Mouse (Mus musculus): ENCODE results near the gene Gjb4.

Gene Gjb4

DNA sequence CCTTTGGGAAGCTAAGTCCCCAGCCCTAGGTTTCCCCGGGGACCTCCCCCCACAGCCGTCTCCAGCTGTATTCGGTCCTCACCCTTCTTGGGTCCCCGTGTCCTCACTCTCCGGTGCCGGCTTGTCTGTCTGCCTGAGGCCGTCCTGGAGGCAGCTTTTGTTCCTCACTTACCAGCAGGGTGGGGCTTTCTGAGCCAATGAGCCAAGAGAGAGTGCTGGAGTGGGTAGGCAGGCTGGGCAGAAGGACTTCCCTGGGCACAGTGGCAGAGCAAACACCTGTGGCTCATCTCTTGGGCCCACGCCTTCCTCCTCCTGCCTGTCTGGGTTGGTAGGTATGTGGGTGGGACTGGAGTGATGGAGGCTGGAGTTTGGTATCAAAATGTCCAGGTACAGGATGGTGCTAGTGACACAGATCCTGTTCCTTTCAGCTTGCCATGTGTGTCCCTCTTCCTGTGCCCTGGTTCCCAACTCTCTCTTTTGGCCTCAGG lies at the start of gene Gjb4:
Gene Gjb4, minus strand, starts transcription at position 131 of the 488 bp plus-strand sequence.
- no peak for DNase-seq (ENCODE audit: low spot score)

DNA sequence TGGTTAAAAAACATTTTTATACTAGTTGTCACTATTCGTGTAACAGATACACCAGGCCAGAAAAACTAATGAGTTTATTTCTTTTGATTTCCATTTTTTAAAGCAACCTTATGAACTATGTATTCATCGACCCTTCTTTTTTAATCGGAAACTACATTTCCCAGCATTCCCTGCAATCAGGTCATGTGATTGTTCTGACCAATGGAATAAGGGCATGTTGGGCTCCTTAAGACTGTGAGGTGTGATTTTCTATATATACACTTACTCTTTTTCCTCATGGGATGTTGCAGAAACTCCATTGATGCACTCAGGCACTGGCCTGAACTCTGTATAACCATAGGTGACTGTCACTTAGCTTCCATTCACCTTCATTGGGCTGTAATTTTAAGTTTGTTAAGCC lies 48.7 kb upstream of the Gjb4 start:
- no peak for DNase-seq (ENCODE audit: low spot score)

DNA sequence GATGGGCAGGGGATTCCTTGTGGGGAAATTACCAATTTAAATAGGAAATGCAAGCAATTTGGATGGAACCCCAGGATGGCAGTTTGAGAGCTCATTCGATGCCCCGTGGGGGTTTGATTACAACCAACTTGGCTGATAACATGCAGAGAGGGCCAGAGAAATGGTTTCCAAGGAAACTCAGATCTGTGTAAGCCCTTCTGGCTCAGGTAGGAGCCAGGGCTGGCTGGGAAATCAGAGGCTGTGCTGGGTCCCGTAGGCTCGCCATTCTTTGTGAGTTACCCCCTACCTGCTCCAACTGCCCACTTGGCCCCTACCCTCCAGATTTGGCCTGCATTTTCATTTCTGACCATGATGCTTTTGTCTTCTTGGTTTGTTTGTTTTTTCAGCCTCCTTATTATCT lies 48.3 kb upstream of the Gjb4 start:
- no peak for DNase-seq (ENCODE audit: low spot score)

- no peak for DNase-seq (ENCODE audit: low spot score)
Observed at GRCm38 (mm10) chr4:127400165-127401145, 46.6 kb upstream of the Gjb4 start.

GRCm38 (mm10) chr4:127395591-127395990 lies 41.7 kb upstream of the Gjb4 start:
- no peak for DNase-seq (ENCODE audit: low spot score)

DNA sequence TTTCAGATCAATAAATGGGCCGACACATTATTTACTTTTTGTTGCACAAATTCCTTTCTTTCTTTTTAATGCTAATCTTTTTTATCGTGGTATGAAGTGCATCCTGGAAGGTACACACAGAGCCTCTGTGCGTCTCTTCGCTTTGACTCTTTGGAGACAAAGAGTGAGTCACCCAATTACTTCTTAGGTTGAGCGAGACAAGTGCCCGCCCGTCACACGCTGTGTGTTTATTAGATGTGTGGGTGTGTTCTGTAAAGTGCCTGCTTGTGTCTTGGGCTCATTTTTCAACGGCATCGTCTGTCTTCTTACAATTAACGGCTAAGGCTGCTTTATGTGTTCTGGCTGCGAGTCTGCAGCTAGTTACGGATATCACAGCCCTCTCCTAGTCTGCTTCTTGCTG lies 35.8 kb upstream of the Gjb4 start:
- no peak for DNase-seq (ENCODE audit: low spot score)

DNA sequence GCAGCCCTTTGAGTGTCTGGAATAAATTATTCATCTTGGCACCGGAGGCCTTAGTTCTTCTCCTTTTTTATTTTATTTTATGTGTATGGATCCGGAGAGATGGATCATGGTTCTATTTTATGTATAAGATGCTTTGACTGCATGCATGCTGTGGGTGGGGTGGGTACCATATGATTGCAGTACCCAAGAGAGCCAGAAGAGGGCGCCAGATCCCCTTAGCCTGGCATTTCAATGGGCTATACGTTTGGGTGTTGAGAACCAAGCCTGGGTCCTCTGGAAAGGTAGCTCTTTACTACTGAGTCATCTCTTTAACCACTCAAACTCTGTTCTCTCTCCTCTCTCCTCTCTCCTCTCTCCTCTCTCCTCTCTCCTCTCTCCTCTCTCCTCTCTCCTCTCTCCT lies 23.5 kb upstream of the Gjb4 start:
- no peak for DNase-seq (ENCODE audit: low spot score)

- DNase-seq (ENCODE audit: low spot score) = no peak
Observed at GRCm38 (mm10) chr4:127375541-127376177, 21.8 kb upstream of the Gjb4 start.

- no peak for DNase-seq (ENCODE audit: low spot score)
Observed at GRCm38 (mm10) chr4:127374645-127375044, 20.8 kb upstream of the Gjb4 start.

DNA sequence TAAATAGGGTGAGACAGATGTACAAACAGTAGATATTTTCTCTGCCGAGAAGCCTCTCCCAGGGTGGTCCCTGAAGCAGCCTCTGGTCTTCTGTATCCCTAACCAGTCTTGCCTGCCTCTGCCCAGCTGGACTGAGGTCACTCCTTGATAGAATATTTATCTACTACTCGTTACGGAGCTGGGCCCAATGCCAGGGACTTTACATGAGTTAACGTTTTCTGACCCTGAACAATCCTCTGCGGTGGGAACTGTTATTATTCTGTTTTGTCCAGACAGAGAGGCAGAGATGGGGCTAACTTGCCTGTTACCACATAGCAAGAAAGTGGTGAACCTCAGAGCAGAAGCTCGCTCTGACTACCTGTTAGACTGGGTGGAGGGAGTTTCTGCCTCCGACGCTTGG lies 19.6 kb upstream of the Gjb4 start:
- DNase-seq (ENCODE audit: low spot score) = no peak

- no peak for DNase-seq (ENCODE audit: low spot score)
Observed at GRCm38 (mm10) chr4:127371546-127371945, 17.7 kb upstream of the Gjb4 start.

GRCm38 (mm10) chr4:127370447-127370846 lies 16.6 kb upstream of the Gjb4 start:
- no peak for DNase-seq (ENCODE audit: low spot score)

GRCm38 (mm10) chr4:127368379-127368973 lies 14.6 kb upstream of the Gjb4 start:
- peak; percentile 37 for DNase-seq (ENCODE audit: low spot score)

GRCm38 (mm10) chr4:127365834-127366233 lies 12.0 kb upstream of the Gjb4 start:
- DNase-seq (ENCODE audit: low spot score) = no peak

- no peak for DNase-seq (ENCODE audit: low spot score)
Observed at GRCm38 (mm10) chr4:127365433-127365832, 11.6 kb upstream of the Gjb4 start.

DNA sequence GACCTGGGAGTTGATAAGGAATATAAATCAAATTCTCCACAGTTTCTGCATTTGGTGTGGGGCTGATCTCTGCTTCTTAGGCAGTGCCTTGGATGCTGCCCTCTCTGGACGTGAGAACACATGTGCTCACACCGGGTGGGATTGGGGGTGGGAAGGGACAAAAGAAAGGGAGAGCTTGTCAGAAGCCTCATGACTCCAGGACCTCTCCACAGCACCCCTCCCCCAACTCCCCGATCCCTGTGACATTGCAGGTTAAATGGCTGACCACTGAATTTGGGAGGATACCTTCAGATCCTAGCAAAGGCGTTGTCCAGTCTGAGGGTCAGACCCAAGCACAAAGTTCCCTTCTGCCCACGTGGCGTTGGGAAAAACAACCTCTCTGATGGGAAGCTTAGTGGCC lies 10.6 kb upstream of the Gjb4 start:
- DNase-seq (ENCODE audit: low spot score) = no peak

DNA sequence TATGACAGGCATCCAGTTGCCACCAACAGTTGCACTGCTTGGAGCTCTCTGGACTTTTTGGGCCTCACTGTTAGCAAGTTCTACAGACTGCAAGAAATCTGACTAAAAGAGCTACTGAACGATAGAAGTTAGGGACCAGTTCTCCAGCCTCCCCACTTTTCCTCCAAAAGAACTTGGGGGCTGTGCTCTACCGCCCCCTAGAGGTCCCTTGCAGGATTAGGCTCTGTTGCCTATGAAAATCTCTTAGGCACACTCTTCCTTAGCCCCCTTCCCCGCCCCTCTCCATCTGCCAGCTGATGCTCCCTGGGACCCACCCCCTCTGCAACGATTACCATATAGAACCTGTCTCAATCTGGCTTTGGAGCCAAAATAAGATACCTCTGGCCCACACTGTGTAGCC lies 9.4 kb upstream of the Gjb4 start:
- DNase-seq (ENCODE audit: low spot score) = no peak

DNA sequence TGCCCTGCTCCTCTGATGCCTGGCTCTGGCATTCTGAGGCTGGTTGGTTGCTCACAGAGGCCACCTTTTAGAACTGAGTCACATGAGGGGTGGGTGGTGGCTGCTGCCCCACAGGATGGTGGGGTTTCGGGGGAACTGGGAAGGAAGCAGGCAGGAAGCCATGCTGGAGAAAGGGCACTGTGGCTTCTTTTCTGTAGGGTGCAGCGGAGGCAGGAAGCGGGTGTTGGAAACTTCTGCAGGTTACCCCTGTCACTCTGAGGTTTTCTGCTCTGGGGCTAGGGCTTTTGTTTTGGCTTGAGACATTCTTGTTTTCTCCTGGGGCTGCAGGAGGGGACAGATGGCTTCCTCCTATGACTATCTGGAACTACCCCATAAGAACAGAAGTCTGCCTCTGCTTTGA lies 8.6 kb upstream of the Gjb4 start:
- DNase-seq (ENCODE audit: low spot score) = no peak

DNA sequence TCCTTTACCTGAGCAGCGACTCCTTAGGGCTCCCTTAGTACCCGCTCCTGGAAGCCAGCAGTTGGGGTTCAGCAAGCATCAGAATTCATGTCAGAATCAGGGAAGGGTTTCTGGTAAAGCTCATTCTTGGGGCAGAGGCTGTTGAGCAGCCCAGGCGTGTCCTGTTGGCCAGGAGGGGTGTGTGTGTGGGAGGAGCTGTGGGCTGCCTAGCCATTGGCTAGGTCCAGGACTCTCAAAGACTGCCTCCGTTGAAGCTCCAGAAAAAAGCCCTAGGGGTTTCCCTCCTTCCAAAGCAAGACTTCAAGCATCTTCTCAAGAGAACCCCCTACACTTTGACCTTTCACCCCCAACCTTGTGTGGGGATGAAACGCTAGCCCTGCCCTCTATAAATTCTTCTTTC lies 4.1 kb upstream of the Gjb4 start, which contains the start of gene Gjb5:
Gene Gjb5, minus strand, starts transcription at position 164 of the 400 bp plus-strand sequence.
- no peak for DNase-seq (ENCODE audit: low spot score)

DNA sequence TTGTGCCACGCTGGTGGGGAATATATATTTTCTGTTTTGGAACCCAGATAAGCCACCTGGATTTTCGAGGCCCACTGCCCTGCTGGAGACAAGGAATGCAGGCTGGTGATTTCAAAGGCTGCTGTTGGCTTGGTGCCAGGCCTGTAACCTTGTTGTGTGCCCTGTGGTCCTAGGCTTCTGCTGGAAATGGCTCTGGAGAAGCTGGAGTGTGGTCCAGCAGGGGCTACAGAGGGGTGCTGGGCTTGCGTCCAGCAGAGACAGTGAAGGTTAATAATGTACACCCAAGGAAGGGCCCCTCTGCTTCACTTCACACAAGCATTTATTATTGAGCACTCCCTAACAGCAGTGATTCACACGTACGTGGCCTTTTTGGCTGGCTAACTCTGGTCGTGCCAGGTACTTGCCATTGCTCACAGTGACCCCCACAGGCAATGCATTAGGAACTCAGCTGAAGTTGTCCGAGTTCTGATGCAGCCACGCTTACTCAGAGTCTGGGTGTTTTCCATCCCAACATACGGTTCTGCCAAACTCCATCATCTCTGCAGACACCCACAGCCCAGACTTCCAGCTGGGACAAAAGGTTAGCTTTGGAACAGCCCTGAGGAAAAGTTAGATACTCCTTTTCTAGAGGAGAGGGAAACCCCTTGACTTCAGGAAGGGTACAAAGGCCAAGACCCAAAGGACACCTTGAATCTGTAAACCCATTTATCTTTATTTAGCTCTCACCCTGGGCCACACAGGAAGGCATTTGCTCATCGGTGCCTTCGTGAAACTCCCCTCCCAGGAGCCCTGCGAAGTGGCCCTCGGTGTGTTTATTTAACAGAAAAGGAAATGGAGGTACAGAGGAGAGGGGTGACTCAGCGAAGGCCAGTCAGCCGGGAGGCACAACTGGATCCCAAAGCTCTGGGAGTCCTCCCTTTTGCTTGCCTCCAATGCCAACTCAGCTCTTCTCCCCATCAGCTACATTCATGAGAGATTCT lies 915 bp upstream of the Gjb4 start:
- DNase-seq (ENCODE audit: low spot score) = no peak

DNA sequence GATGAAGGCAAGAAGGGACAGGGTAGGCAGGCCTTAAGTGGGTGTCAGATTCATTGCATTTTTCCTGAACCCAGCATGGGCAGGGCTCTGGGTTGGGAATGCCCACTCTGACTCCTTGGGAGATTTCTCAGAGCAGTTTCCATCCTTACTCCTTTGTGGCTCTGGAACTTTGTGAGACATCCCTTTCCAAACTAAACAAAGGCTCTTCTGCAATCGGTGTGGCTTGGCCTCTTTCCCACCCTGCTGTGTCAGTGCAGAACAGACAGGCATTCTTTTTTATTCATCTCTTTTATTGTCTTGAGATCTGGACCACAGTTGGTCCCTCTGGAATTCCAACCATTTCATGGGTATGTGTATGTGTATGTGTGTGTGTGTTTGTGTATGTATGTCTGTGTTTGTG lies 1.3 kb downstream of the Gjb4 start:
- DNase-seq (ENCODE audit: low spot score) = no peak

Measured in ovary, postnatal 10 days (tissue).